Mouse (Mus musculus) CD4-positive helper T cell, adult 2 months (primary cell): ENCODE results near the gene Ldlr.
"Not testable (repeated sequence)": the region's sequence is repeated elsewhere in the genome, so short reads cannot be mapped to it uniquely, and the experiment has no call there.

Source experiments
- DNase-seq: peaks from one replicate; pipeline ENCODE4 v3.0.0-alpha.2; 2012; ENCODE audit warnings: low read depth, missing footprints, low spot score

Ldlr gene

DNA sequence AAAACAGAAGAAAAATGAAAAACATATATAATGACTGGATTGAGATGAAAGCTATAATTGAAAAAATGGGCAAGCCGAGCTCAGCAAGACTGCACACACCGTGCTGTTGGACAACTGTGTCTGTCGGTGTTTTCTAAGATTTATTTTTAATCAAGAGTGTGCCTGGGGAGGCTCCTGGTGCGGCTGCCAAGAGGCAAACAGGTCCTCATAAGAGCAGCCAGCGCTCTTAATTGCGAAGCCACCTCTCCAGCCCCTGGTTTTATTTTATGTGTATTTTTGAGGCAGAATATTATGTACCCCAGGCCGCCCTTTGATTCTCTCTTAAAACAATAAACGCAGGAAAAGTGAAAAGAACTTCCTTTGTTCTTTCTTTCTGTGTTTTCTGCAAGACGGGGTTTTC, 65.0 kb downstream of the Ldlr start:
- DNase-seq, result no peak

DNA sequence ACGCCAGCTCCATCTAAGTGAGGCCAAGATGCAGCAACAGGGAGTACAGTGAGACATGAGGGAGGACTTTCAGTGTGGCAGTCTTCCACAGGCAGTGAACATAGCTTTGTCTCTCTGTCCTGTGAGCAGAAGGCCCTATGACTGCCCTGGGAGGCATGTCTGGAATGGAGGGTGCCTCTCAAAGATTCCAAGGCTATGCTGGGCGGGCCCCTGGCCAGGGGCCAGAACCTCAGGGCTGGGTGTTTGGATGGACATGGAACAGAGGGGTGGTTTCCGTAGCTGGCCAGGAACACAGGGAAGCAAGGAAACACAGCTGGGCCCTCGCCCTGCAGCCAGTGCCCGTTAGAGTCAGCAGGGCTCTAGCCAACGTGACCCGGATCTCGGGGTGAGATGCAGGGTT, 68.6 kb downstream of the Ldlr start:
- DNase-seq, result no peak

DNA sequence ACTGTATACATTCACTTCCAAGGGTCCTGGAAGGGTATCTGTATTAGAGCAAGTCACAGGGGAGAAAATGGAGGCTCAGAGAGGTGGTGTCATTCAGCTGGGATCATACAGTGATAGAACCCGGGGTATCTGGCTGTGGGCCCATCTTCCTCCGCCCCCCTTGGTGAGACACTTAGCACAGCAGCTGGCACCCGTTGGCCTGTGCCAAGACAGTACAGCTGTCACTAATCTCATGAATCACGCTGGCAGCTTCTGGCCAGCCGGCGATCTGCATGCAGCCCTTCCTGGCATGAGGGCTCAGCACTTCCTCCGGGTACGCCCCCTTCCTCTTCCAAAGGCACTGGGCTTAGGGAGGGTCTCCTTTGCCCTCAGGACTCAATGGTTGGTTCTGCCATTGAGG, 69.4 kb downstream of the Ldlr start:
- no peak for DNase-seq

DNA sequence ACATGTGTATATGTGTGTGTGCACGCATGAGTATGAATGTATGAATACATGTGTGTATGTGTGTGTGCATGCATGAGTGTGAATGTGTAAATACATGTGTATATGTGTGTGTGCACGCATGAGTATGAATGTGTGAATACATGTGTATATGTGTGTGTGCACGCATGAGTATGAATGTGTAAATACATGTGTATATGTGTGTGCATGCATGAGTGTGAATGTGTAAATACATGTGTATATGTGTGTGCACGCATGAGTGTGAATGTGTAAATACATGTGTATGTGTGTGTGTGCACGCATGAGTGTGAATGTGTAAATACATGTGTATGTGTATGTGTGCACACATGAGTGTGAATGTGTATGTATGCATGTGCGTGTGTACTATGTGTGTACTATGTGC, 70.2 kb downstream of the Ldlr start:
- DNase-seq, result not testable (repeated sequence)

DNA sequence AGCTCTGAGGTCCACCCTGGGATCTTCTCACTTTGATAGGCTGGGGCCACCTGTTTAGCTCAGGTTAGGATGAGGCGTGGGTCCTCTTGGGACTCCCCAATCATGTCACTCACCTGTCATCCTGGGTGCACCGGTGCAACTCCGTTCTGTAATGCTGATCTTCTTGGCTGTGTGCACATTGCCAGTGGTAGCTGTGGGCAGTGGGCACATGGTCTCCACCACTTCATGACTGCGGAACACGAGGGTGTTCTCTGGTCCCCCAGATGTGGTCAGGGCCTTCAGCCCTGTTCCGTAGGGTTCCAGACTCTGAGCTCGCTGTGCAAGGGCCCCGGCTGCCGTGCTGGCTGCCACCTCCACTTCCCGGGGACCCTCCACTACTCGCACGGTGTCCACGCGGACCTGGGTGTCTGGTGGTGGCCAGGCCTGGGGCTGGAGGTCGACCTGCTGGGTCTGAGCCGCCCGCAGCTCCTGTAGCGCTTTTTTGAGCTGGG, 71.1 kb downstream of the Ldlr start:
- no peak for DNase-seq

- no peak for DNase-seq
Measured at GRCm38 (mm10) chr9:21794925-21795324, 71.6 kb downstream of the Ldlr start.

DNA sequence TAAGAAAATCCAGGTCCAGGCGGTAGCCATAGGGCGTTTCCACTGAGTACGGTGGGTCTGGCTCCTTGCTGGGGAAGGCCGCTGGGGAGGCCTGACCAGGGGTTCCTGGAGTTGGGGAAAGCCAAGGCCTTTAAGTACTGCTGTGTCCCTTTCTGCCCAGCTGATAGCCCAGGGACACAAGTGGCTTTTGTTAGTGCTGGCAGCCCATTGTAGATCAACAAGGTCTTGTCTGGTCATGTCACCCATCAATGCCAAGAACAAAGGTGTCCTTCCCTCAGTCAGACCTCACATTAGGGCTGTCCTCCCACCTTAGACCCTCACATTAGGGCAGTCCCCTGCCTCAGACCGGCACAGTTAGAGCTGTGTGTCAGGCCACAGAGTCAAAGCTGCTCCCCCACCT, 72.3 kb downstream of the Ldlr start:
- no peak for DNase-seq

GRCm38 (mm10) chr9:21796259-21796658, 73.0 kb downstream of the Ldlr start:
- no peak for DNase-seq

DNA sequence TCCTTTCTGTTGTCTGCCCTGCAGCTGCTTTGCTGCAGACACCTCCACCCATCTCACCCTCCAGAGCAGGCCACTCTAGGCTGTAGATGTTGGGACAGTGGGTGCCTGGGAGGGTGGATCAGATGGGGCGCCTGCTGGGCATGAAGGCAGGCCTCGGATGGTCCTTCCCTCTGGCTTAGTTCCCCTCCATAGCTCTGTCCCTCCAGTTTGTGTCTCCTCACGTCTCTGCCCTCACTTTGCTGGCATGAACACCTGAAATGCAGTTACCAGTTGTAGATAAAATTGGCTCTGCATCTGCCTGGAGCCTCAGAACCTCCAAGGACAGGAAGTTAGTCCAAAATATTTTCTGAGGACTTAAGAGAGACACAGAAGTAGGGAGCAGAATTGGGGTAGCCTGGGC, 73.6 kb downstream of the Ldlr start:
- DNase-seq, result no peak

- DNase-seq, result peak; percentile 30
Measured at GRCm38 (mm10) chr9:21797921-21798344, 74.7 kb downstream of the Ldlr start.

GRCm38 (mm10) chr9:21798345-21799009, 75.2 kb downstream of the Ldlr start, which contains the start of gene Kank2:
Gene Kank2 (minus strand): TSS chr9:21798744.
- peak; percentile 77 for DNase-seq

DNA sequence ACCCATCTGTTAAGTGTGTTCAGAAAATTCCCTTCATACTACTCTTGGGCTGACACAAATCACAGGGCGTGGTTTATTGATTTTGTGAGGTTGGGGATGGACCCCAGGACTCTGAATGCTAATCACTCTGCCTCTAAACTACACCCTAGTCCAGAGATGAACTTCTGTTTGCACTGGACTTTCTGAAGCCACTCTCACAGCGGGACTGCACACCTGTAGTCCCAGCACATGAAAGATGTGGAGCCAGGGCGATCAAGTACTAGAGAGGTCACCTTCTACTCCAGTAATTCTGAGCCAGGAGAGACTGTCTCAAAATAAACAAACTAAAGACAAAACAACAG, 75.7 kb downstream of the Ldlr start:
- no peak for DNase-seq
